Mouse (Mus musculus): Measurements from ENCODE around the gene Nmbr.

DNA sequence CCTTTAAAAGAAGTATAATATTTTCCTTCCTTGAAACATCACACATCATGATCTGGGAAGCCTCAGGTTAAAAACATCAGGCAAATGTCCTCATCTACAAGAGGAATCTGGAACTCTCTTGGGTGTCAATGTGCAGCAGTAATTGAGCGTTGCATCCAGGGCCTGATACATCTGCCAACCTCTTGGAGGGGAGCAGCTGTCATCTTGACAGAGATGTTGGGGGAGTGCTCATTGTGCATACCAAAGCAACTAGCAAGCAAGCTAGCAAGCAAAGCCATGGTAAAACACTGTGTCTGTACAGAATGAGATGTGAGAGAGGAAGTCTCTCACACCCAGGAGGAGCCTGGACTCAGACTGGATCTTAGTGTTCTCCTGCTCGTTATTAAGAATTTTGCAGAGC lies 84.6 kb downstream of the Nmbr start:
- TF ChIP-seq CTCF (IDR thresholded peaks at IDR 0.05; ENCODE audit: extremely low read depth, insufficient read length, insufficient replicate concordance, low read depth, low read length), result no peak
- TF ChIP-seq POLR2A (IDR thresholded peaks at IDR 0.05; ENCODE audit: low read depth, low read length), result no peak

All from small intestine, adult 2 months (tissue).